Mouse (Mus musculus) heart, embryonic 14.5 days (tissue): ENCODE measurements at regions not wholly inside any gene's neighbourhood (a gene's known extent, or its start where the extent isn't known, plus 50 kb on each side); places are given as distances from the start of the nearest gene placed in this dataset.
A peak's percentile ranks its signal among the peaks of the same experiment; 100 is the strongest.

Experiments
- ATAC-seq: fragments of 200-750 bp; cut with Nextera tagmentation; 2 replicates; pipeline ENCODE4 v1.8.0; 2017; ENCODE audit warnings: low read depth, moderate TSS enrichment; ENCODE audit not compliant: insufficient number of reproducible peaks, insufficient read depth, low FRiP score
- H3K27ac ChIP-seq, 2 experiments: fragments of 200-500 bp in 1 of 2; fragments of 300-500 bp in 1 of 2; sonication (generic) in 1 of 2; replicated peaks in 1 of 2; 2 replicates each; pipeline ENCODE4 v1.5.1; 2012 to 2014; ENCODE audit warnings: low read depth in 2 of 2, low read length in 2 of 2, control low read depth in 1 of 2, mild to moderate bottlenecking in 1 of 2, mixed read lengths in 1 of 2; ENCODE audit not compliant: control insufficient read depth in 1 of 2, insufficient read depth in 1 of 2
- H3K27me3 ChIP-seq: fragments of 300-500 bp; sonication (generic); 2 replicates; pipeline ENCODE4 v1.6.1; 2014; ENCODE audit warnings: mild to moderate bottlenecking, low read length, control low read depth; ENCODE audit not compliant: control insufficient read depth, insufficient read depth
- H3K36me3 ChIP-seq: fragments of 300-500 bp; sonication (generic); 2 replicates; pipeline ENCODE4 v1.6.1; 2014; ENCODE audit warnings: mild to moderate bottlenecking, control low read depth, low read length, mixed read lengths; ENCODE audit not compliant: control insufficient read depth, insufficient read depth
- H3K4me1 ChIP-seq, 2 experiments: fragments of 200-500 bp in 1 of 2; fragments of 300-500 bp in 1 of 2; sonication (generic) in 1 of 2; 2 replicates each; pipeline ENCODE4 v1.6.1; 2012 to 2014; ENCODE audit warnings: low read length in 2 of 2, control low read depth in 1 of 2, mixed read lengths in 1 of 2; ENCODE audit not compliant: control insufficient read depth in 2 of 2, insufficient read depth in 2 of 2
- H3K4me2 ChIP-seq: fragments of 300-500 bp; sonication (generic); 2 replicates; pipeline ENCODE4 v1.6.1; 2014; ENCODE audit warnings: mild to moderate bottlenecking, low read length
- H3K4me3 ChIP-seq, 2 experiments: fragments of 200-500 bp in 1 of 2; fragments of 300-500 bp in 1 of 2; sonication (generic) in 1 of 2; 2 replicates each; pipeline ENCODE4 v1.5.1; 2012 to 2014; ENCODE audit warnings: low read length in 2 of 2, mild to moderate bottlenecking in 2 of 2, control low read depth in 1 of 2, low read depth in 1 of 2, moderate library complexity in 1 of 2; ENCODE audit not compliant: control insufficient read depth in 1 of 2, insufficient read depth in 1 of 2
- H3K9ac ChIP-seq: fragments of 300-500 bp; sonication (generic); 2 replicates; pipeline ENCODE4 v1.6.1; 2014; ENCODE audit warnings: mild to moderate bottlenecking, low read length
- H3K9me3 ChIP-seq: fragments of 300-500 bp; sonication (generic); 2 replicates; pipeline ENCODE4 v1.6.1; 2016; ENCODE audit warnings: low read length, control low read depth; ENCODE audit not compliant: control insufficient read depth
- WGBS: fragments of 180-500 bp; shearing (Covaris S2); extraction: QIAGEN DNeasy Blood & Tissue Kit; methylation state at CpG from one replicate; pipeline ENCODE4 v1.1.7; 2014; 5-methylcytosine and 5-hydroxymethylcytosine counted together

GRCm38 (mm10) chr9:14032048-14032362 is 204.5 kb downstream of the Fam76b start:
- Histone ChIP-seq H3K4me1 (no peaks in the 10 kb centered on the region), H3K9me3 (no peaks in the 10 kb centered on the region), H3K27ac (no peak overlapping the region), H3K36me3 (no peaks in the 10 kb centered on the region), H3K4me3 (no peak overlapping the region), H3K27me3 (no peaks in the 10 kb centered on the region), H3K4me2 (no peak overlapping the region), H3K9ac (no peak overlapping the region)
- WGBS, result 71% methylated on average over 1 of the region's 1 CpGs
- ATAC-seq, result no peak

- Histone ChIP-seq H3K27me3 (no peaks in the 10 kb centered on the region), H3K4me2 (no peak overlapping the region), H3K4me3 (no peak overlapping the region), H3K9ac (no peak overlapping the region), H3K27ac (no peak overlapping the region), H3K4me1 (no peaks in the 10 kb centered on the region), H3K36me3 (no peaks in the 10 kb centered on the region), H3K9me3 (no peaks in the 10 kb centered on the region)
- ATAC-seq, result no peak
- WGBS, result 71% methylated on average over 2 of the region's 2 CpGs
Observed at GRCm38 (mm10) chr9:14035526-14035925, 208.0 kb downstream of the Fam76b start.

GRCm38 (mm10) chr9:14041900-14042435 is 214.5 kb downstream of the Fam76b start:
- Histone ChIP-seq H3K27me3 (no peaks in the 10 kb centered on the region), H3K9ac (no peak overlapping the region), H3K4me2 (peak overlapping the region; percentile 22), H3K4me3 (no peak overlapping the region), H3K36me3 (no peaks in the 10 kb centered on the region), H3K4me1 (peaks cover 0 to 11% of the 10 kb centered on the region in 2 experiments; a peak in 3 of 4 replicates), H3K27ac (peak overlapping the region; percentile 39 to 63), H3K9me3 (no peaks in the 10 kb centered on the region)
- ATAC-seq, result peak; percentile 64; the same call in 1 of the 2 replicates
- 10% methylated on average over 2 of the region's 2 CpGs for WGBS

- no peaks in the 10 kb centered on the region for H3K36me3 ChIP-seq
- no peak overlapping the region for H3K4me2 ChIP-seq
Observed at GRCm38 (mm10) chr9:14048224-14048623, 220.7 kb downstream of the Fam76b start.

GRCm38 (mm10) chr9:14053704-14054103 is 221.2 kb upstream of the Sesn3 start:
- 10% methylated on average over 2 of the region's 2 CpGs for WGBS
- H3K9me3 ChIP-seq, result no peaks in the 10 kb centered on the region
- H3K4me1 ChIP-seq, result peaks cover 11 to 15% of the 10 kb centered on the region in 2 experiments
- H3K36me3 ChIP-seq, result no peaks in the 10 kb centered on the region
- peak overlapping the region; percentile 2 to 6; a peak in 1 of 4 replicates for H3K27ac ChIP-seq
- H3K4me3 ChIP-seq, result no peak overlapping the region
- peak; percentile 39; the same call in 1 of the 2 replicates for ATAC-seq
- no peak overlapping the region for H3K4me2 ChIP-seq
- H3K9ac ChIP-seq, result no peak overlapping the region
- H3K27me3 ChIP-seq, result no peaks in the 10 kb centered on the region

More at GRCm38 (mm10) chr9:14048224-14048623, 220.7 kb downstream of the Fam76b start:
- 71% methylated on average over 4 of the region's 4 CpGs for WGBS
- Histone ChIP-seq H3K4me1 (peaks cover 1 to 2% of the 10 kb centered on the region in 2 experiments; a peak in 2 of 4 replicates), H3K4me3 (no peak overlapping the region), H3K27ac (no peak overlapping the region), H3K9ac (no peak overlapping the region), H3K27me3 (no peaks in the 10 kb centered on the region), H3K9me3 (no peaks in the 10 kb centered on the region)
- ATAC-seq, result no peak

- H3K9ac ChIP-seq, result no peak overlapping the region
- H3K9me3 ChIP-seq, result no peaks in the 10 kb centered on the region
- no peaks in the 10 kb centered on the region for H3K27me3 ChIP-seq
- no peak overlapping the region for H3K27ac ChIP-seq
- no peak overlapping the region for H3K4me2 ChIP-seq
- peaks cover 11 to 19% of the 10 kb centered on the region in 2 experiments for H3K4me1 ChIP-seq
- WGBS, result 80% methylated on average over 10 of the region's 10 CpGs
- no peak for ATAC-seq
- H3K36me3 ChIP-seq, result no peaks in the 10 kb centered on the region
- no peak overlapping the region for H3K4me3 ChIP-seq
Observed at GRCm38 (mm10) chr9:14056410-14057172, 218.3 kb upstream of the Sesn3 start.

DNA sequence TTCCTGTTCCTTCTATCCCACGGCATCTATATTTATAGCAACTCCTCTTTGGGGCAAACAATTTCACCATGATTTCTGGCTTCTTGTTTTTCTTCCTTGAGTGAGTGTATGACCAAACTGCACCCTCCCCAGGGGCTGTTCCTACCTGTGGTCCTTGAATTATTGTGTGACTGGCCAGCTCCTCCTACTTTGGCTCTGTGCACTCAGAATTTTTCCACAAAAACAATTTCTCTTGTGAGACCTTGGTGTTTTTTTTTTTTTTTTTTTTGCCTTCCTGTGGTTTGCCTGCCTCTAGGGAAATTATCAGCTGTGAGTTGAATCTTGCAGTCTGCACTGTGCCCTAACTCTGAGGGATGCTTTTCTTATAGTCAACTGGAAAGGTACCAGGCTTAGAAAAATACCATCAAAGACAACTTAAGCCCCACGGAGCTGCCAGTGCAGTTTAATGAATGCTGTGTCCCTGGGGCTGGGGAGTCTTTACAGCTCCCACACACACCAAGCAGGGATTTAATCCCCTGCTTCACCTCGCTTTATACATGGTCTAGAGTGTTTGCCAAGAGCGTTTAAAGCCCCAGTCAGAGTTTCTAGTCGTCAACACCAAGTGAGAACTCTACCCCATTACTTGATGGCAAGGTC is 216.2 kb upstream of the Sesn3 start:
- H3K4me3 ChIP-seq, result no peak overlapping the region
- no peak overlapping the region for H3K9ac ChIP-seq
- no peak overlapping the region for H3K4me2 ChIP-seq
- WGBS, result 40% methylated on average over 5 of the region's 5 CpGs
- no peak for ATAC-seq
- H3K36me3 ChIP-seq, result no peaks in the 10 kb centered on the region
- peak overlapping the region in 1 of 2 experiments; percentile 37; a peak in 1 of 4 replicates for H3K27ac ChIP-seq
- H3K9me3 ChIP-seq, result no peaks in the 10 kb centered on the region
- H3K4me1 ChIP-seq, result peaks cover 5 to 12% of the 10 kb centered on the region in 2 experiments
- H3K27me3 ChIP-seq, result no peaks in the 10 kb centered on the region
